Mouse (Mus musculus): ENCODE data around the gene Prex1. TPM values are rescaled to one million over a fixed set of nuclear protein-coding genes. Genes with fewer than 3 reads are reported as not detected.
A peak's percentile ranks its signal among the peaks of the same experiment; 100 is the strongest.

Prex1 gene
- total RNA-seq, 2 experiments from 2014 or later: 7.4 to 11.5 TPM

- intact Hi-C loops (cut with DNase I; ENCODE audit: low total_unique reads): no loop called here
- DNase-seq: no peak
These were observed 91.0 kb downstream of the Prex1 start for GRCm38 (mm10) chr2:166622590-166622989.

GRCm38 (mm10) chr2:166622079-166622478, 91.6 kb downstream of the Prex1 start:
- no peak for DNase-seq
- intact Hi-C loops (cut with DNase I; ENCODE audit: low total_unique reads): no loop called here

GRCm38 (mm10) chr2:166620529-166621466, 92.8 kb downstream of the Prex1 start:
- intact Hi-C loops (cut with DNase I; ENCODE audit: low total_unique reads): no loop called here
- no peak for DNase-seq

GRCm38 (mm10) chr2:166619906-166620490, 93.6 kb downstream of the Prex1 start:
- DNase-seq: no peak
- intact Hi-C loops (cut with DNase I; ENCODE audit: low total_unique reads): loop anchor here (10.0 kb wide), 1 partner anchor 95 kb away; the partner anchor contains the start of gene Prex1

- DNase-seq: no peak
- intact Hi-C loops (cut with DNase I; ENCODE audit: low total_unique reads): loop anchor here (10.0 kb wide), 1 partner anchor 96 kb away; the partner anchor contains the start of gene Prex1
These were observed 94.4 kb downstream of the Prex1 start for GRCm38 (mm10) chr2:166619270-166619669.

- no peak for DNase-seq
- intact Hi-C loops (cut with DNase I; ENCODE audit: low total_unique reads): loop anchor here (10.0 kb wide), 1 partner anchor 97 kb away; the partner anchor contains the start of gene Prex1
These were observed 95.9 kb downstream of the Prex1 start for GRCm38 (mm10) chr2:166617706-166618105.

- DNase-seq: peak; percentile 85
- intact Hi-C loops (cut with DNase I; ENCODE audit: low total_unique reads): loop anchor here (10.0 kb wide), 1 partner anchor 99 kb away; the partner anchor contains the start of gene Prex1
These were observed 98.1 kb downstream of the Prex1 start for GRCm38 (mm10) chr2:166615338-166616075.

- intact Hi-C loops (cut with DNase I; ENCODE audit: low total_unique reads): loop anchor here (10.0 kb wide), 1 partner anchor 105 kb away; the partner anchor contains the start of gene Prex1
- DNase-seq: no peak
These were observed 103.4 kb downstream of the Prex1 start for GRCm38 (mm10) chr2:166610271-166610670.

- DNase-seq: peak; percentile 75
- intact Hi-C loops (cut with DNase I; ENCODE audit: low total_unique reads): no loop called here
These were observed 105.1 kb downstream of the Prex1 start for GRCm38 (mm10) chr2:166608509-166608908.

GRCm38 (mm10) chr2:166606481-166607245, 107.0 kb downstream of the Prex1 start:
- no peak for DNase-seq
- intact Hi-C loops (cut with DNase I; ENCODE audit: low total_unique reads): no loop called here

GRCm38 (mm10) chr2:166606053-166606452, 107.6 kb downstream of the Prex1 start:
- peak; percentile 56 for DNase-seq
- intact Hi-C loops (cut with DNase I; ENCODE audit: low total_unique reads): no loop called here

GRCm38 (mm10) chr2:166605164-166605831, 108.3 kb downstream of the Prex1 start:
- intact Hi-C loops (cut with DNase I; ENCODE audit: low total_unique reads): no loop called here
- DNase-seq: peak; percentile 56

GRCm38 (mm10) chr2:166602948-166603347, 110.7 kb downstream of the Prex1 start:
- intact Hi-C loops (cut with DNase I; ENCODE audit: low total_unique reads): no loop called here
- DNase-seq: no peak

- intact Hi-C loops (cut with DNase I; ENCODE audit: low total_unique reads): no loop called here
- DNase-seq: no peak
These were observed 112.2 kb downstream of the Prex1 start for GRCm38 (mm10) chr2:166601420-166601819.

GRCm38 (mm10) chr2:166598453-166599155, 115.0 kb downstream of the Prex1 start:
- DNase-seq: no peak
- intact Hi-C loops (cut with DNase I; ENCODE audit: low total_unique reads): no loop called here

- intact Hi-C loops (cut with DNase I; ENCODE audit: low total_unique reads): no loop called here
- peak; percentile 49 for DNase-seq
These were observed 115.9 kb downstream of the Prex1 start for GRCm38 (mm10) chr2:166597763-166598162.

- DNase-seq: peak; percentile 68
- intact Hi-C loops (cut with DNase I; ENCODE audit: low total_unique reads): loop anchor here (2.0 kb wide), 1 partner anchor 189 kb away; no protein-coding TSS in a partner anchor
These were observed 121.4 kb downstream of the Prex1 start for GRCm38 (mm10) chr2:166592034-166592912.

All from gastrocnemius, postnatal 14 days (tissue).